Mouse (Mus musculus): Measurements from ENCODE around the gene Soat1.
"Not testable (repeated sequence)": the region's sequence is repeated elsewhere in the genome, so short reads cannot be mapped to it uniquely, and the experiment has no call there.

Soat1 gene

DNA sequence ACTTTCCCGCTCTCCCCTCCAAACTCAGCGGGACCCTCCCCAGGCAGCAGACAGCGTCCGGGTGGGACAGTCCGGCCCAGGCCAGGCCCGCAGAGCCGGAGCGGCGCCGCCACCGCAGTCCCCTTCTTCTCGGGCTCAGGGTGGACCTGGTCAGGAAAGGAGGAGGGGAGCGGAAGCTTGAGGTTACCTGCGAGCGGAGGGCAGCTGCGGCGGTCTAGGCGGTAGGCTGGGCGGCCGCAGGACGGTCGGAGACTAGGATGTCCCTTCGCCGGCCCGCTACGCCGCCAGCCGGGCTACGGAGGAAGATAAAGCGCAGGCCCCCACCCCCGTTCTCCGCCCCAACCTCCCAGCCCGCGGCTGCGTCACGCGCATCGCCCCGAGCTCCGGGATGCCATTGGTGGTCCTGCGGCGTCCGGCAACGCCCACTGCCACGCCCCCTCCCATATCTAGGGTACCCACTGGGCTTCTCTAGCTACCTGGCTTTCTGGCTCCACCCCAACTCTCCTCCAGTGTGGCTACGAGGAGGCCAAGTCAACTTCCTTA, at the start of gene Soat1:
Gene Soat1 (minus strand): TSS at position 371 of the 543 bp plus-strand sequence.
- DNase-seq = peak; percentile 97

GRCm38 (mm10) chr1:156523842-156524241, 49.7 kb upstream of the Soat1 start, which contains the start of gene Gm10031:
Gene Gm10031, plus strand, starts transcription at chr1:156524012.
- DNase-seq = not testable (repeated sequence)

GRCm38 (mm10) chr1:156521796-156522517, 47.8 kb upstream of the Soat1 start:
- peak; percentile 84 for DNase-seq

- DNase-seq = peak; percentile 12
Measured at GRCm38 (mm10) chr1:156520136-156520780, 46.1 kb upstream of the Soat1 start.

DNA sequence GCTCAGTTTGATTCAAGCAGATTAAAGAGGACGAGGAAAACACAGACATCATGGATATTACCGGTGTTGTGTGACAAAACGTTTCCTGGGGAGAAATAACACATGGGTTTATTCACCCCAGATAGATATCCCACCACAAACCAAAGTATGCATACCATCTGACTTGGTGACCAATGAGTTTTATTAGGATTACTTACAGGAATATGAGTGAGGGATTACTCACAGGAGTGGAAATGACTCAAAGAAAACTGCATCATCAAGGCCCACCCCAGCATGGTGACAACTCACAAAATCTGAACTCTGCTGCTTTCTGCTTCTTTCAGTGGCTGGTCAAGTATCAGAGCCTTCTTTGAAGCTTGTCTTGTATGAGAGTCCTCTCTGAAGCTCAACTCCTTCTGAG, 33.6 kb upstream of the Soat1 start:
- DNase-seq = no peak

DNA sequence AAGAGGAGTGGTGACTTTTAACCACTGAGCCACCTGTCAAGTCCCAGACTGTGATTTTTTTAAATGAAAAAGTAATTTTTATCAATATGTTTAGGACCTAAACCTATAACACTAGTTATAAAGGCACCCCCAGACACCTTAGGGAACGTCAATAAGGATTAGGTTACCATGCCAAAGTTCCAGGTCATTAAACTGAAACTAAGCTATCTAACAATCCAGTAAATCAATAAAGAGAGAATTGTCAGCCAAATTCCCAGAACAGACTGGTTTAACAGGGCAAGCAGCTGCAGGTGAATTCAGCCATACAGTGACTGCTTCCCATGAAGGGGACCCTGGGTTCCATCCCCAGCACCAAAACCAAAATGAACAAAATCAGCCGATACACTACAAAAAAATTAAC, 31.8 kb upstream of the Soat1 start:
- no peak for DNase-seq

GRCm38 (mm10) chr1:156504945-156505523, 30.9 kb upstream of the Soat1 start:
- no peak for DNase-seq

GRCm38 (mm10) chr1:156496910-156497309, 22.8 kb upstream of the Soat1 start:
- DNase-seq = no peak

DNA sequence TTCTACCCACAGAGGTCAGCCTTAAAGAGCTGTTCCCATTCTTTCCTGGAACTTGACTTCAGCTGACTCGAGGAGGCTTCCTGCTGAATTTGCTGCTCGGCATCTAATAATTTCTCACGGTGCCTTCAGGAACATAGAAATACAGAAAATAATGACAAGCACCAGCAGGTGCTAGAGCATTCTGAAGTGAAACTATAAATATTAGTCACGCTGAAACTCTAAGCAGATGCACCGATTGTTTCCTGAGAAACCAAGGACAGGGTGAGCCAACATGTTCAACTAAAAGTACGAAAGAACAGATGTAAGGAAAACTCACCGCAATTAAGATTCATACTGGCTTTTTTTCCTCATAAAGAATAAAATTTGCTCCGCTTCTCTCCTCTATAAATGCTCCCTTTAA, 20.9 kb upstream of the Soat1 start:
- no peak for DNase-seq

DNA sequence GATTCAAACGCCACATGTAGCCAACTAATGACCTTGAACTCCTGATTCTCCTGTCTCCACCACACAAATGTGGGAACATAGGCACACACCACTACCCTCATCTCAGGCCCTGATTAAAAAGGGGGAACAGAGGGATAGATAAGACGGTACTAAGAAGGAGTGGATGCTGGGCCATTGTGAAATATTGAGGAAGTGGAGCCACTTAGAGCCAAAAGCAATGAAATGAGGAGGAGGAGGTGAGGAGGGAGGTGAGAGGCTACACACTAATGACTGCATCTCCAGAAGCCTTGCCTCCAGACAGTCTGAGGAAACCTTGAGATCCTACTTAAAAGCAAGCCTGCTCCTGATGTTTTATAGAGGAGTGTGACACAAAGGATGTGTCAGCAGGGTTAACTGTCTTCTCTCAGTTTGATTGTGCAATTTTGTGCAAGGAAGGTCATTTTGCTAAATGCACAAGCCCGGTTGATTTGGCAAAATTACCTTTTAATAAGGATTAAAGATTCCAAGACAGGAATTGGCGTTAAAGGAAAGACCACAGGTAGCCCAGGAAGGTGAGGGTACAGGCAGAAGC, 17.2 kb upstream of the Soat1 start:
- DNase-seq = peak; percentile 10

DNA sequence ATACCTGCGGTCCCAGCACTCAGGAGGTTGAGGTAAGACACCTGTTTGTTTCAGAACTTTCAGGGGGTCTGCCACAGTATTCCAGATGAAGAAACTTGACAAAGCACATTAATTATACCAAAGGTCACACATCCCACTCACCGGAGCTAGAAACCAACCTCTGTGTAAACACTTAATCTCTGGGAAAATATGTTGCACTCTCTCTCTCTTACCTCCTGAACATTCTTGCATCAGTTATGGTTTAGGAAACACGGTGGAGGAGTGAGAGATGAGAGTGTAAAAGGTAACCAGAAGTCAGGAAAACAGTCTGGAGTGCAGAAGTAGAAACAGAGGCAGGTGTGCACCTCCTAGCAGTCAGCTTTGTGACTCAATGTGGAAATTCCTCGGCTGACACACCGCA, 13.9 kb upstream of the Soat1 start:
- DNase-seq = no peak

GRCm38 (mm10) chr1:156487498-156487897, 13.4 kb upstream of the Soat1 start:
- DNase-seq = peak; percentile 16

DNA sequence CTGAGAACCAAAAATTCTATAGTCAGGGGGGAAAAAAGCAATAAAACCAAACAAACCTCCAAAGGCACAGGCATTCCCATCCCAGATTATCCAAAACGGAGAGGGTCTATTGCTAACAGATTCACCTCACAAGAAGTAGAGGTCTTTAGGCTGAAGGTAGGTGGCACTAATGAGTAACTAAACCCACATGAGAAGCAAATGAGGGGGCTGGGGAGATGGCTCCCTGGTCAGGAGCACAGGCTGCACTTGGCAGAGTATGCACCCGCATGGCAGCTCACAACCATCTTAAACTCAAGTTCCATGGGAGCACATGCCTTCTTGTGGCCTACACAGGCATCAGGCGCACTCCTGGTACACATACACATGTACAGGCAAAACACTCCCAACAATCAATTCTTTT, 7.7 kb upstream of the Soat1 start:
- no peak for DNase-seq

DNA sequence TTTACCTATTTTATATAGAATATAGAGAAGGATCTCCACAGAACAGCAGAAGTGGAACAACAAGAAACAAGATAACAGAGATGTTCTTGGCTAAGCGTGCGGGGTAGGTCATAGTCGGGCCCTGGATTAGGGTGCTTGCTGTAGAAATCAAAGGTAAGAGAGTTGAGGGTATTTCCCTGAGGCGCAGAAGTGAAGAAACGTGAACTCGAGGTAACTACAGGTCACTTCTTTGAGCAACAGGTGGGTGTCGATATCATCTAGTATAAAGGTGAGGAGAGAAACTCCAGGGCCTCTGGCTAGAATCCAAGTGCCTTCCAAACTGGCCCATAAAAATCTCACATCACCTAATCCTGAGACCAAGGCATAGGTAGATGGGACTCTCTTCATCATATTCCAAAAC, 2.4 kb upstream of the Soat1 start:
- DNase-seq = no peak

GRCm38 (mm10) chr1:156476016-156476415, 1.9 kb upstream of the Soat1 start:
- no peak for DNase-seq

DNA sequence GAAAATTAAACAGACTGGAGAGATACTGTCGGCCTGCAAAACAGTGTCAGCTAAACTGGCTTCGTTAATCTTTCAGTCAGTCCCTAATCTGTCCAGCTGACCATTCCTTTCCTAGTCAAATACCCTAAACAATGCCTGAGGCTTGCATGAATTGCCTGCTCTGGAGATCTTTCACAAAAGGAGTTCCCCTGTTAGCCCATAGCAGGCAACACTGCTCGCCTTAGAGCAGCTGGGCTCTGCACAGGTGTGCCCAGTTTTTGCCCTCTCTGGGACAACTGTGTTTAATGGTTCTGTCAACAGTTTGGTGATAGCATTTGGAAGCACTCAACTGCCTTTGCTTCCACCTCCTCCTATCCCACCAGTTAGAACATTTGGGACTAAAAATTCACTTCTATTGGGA, 723 bp upstream of the Soat1 start:
- no peak for DNase-seq

DNA sequence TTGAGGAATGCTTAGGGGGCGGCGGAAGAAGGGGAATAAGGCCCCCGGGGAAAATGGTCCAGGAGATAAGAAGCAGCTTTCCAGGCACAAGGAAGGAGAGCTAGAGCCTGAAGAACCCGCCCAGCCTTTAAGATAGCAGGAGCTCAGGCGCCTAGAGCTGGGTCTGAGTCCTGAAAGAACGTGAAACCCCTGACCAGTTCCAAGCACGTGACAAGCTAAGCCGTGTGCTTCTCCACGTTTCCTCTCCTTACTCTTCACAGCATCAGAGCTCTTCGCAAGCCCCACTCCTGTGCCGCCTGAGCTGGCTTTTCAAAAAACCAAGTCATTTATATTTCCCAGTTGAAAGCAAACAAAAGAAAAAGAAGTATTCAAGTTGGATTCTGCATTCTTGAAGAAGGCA, 1.1 kb downstream of the Soat1 start:
- peak; percentile 42 for DNase-seq

DNA sequence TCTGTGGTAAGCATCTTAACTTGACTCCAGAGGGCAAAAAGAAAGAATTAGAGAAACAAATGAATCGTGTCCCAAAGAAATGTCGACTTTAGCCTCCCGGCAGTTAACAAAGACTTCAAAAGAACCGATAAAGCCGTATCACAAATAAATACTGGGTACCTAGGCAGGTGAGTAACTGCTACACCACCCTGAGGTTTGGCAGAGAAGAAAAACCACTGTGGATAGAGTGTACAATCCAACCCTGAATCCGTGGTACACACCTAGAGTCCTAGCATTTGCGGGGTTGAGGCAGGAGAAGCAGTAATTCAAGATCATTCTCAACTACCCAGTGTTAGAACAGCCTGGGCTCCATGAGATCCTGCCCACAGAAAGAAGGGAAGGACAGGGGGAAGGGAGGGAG, 2.2 kb downstream of the Soat1 start:
- no peak for DNase-seq

- peak; percentile 52 for DNase-seq
Measured at GRCm38 (mm10) chr1:156471071-156471470, 3.1 kb downstream of the Soat1 start.

- DNase-seq = peak; percentile 29
Measured at GRCm38 (mm10) chr1:156470557-156470956, 3.6 kb downstream of the Soat1 start.

- DNase-seq = no peak
Measured at GRCm38 (mm10) chr1:156468576-156468975, 5.6 kb downstream of the Soat1 start.

GRCm38 (mm10) chr1:156467655-156468255, 6.4 kb downstream of the Soat1 start:
- DNase-seq = peak; percentile 67

- DNase-seq = peak; percentile 60
Measured at GRCm38 (mm10) chr1:156464963-156465362, 9.2 kb downstream of the Soat1 start.
